Mouse (Mus musculus) adrenal gland, postnatal 4 days (tissue): ENCODE measurements around the gene Psmc6. TPM values are rescaled to one million over a fixed set of nuclear protein-coding genes. Genes with fewer than 3 reads are reported as not detected.

Source experiments
- DNase-seq, 2 experiments: peaks; one replicate each; pipeline ENCODE4 v3.0.0; 2021 to 2022; ENCODE audit warnings: low spot score in 2 of 2, mixed read lengths in 2 of 2
- long read RNA-seq, 2 experiments: library from polyadenylated mRNA; stranded (forward); transcript quantifications; one replicate each; pipeline ENCODE4 v2.0.0; 2021
- total RNA-seq, 2 experiments: library from RNA; stranded (reverse); gene quantifications; 2 replicates each; pipeline ENCODE4 v1.2.3; 2021

Psmc6 gene
- total RNA-seq = 100 to 1,000 TPM; 125 to 127 TPM
- long read RNA-seq, experiment 1, transcript Psmc6-201 (14 exons, 2,234 nt) = major isoform, 75 of 82 reads
- long read RNA-seq, experiment 1, partial matches to known transcripts = 4 of 82 reads
- long read RNA-seq, experiment 1, other reads (novel, unspliced or antisense) = 3 of 82 reads
- long read RNA-seq, experiment 2, transcript Psmc6-201 (14 exons, 2,234 nt) = major isoform, 108 of 115 reads
- long read RNA-seq, experiment 2, partial matches to known transcripts = 4 of 115 reads
- long read RNA-seq, experiment 2, other reads (novel, unspliced or antisense) = 3 of 115 reads

GRCm38 (mm10) chr14:45329589-45330181 lies at the start of gene Psmc6:
Psmc6 (plus strand) TSS chr14:45329788.
- DNase-seq = peak; percentile 76 to 79

GRCm38 (mm10) chr14:45282066-45282465 lies 47.5 kb upstream of the Psmc6 start:
- DNase-seq = no peak

- no peak for DNase-seq
Observed at GRCm38 (mm10) chr14:45291608-45292007, 38.0 kb upstream of the Psmc6 start.

GRCm38 (mm10) chr14:45303939-45304338 lies 25.6 kb upstream of the Psmc6 start:
- no peak for DNase-seq

GRCm38 (mm10) chr14:45304389-45304788 lies 25.2 kb upstream of the Psmc6 start:
- DNase-seq = no peak

GRCm38 (mm10) chr14:45305852-45306251 lies 23.7 kb upstream of the Psmc6 start:
- DNase-seq = no peak

- DNase-seq = no peak
Observed at GRCm38 (mm10) chr14:45307630-45308328, 21.8 kb upstream of the Psmc6 start.

GRCm38 (mm10) chr14:45309646-45310045 lies 19.9 kb upstream of the Psmc6 start:
- DNase-seq = no peak

- DNase-seq = no peak
Observed at GRCm38 (mm10) chr14:45310101-45310500, 19.5 kb upstream of the Psmc6 start.

- no peak for DNase-seq
Observed at GRCm38 (mm10) chr14:45316927-45317326, 12.7 kb upstream of the Psmc6 start.

- DNase-seq = no peak
Observed at GRCm38 (mm10) chr14:45317921-45318411, 11.6 kb upstream of the Psmc6 start.

GRCm38 (mm10) chr14:45318426-45319236 lies 11.0 kb upstream of the Psmc6 start, which contains the start of gene Ero1l:
Ero1l (minus strand) TSS chr14:45318771.
- DNase-seq = peak; percentile 67 to 73

GRCm38 (mm10) chr14:45319237-45319610 lies 10.4 kb upstream of the Psmc6 start:
- no peak for DNase-seq

- no peak for DNase-seq
Observed at GRCm38 (mm10) chr14:45320111-45320510, 9.5 kb upstream of the Psmc6 start.

GRCm38 (mm10) chr14:45321067-45321466 lies 8.5 kb upstream of the Psmc6 start:
- no peak for DNase-seq

- no peak for DNase-seq
Observed at GRCm38 (mm10) chr14:45321622-45322021, 8.0 kb upstream of the Psmc6 start.

GRCm38 (mm10) chr14:45322450-45322849 lies 7.1 kb upstream of the Psmc6 start:
- no peak for DNase-seq

- no peak for DNase-seq
Observed at GRCm38 (mm10) chr14:45323320-45323719, 6.3 kb upstream of the Psmc6 start.

- DNase-seq = no peak
Observed at GRCm38 (mm10) chr14:45325471-45325870, 4.1 kb upstream of the Psmc6 start.

GRCm38 (mm10) chr14:45328072-45328713 lies 1.4 kb upstream of the Psmc6 start:
- no peak for DNase-seq
